Mouse (Mus musculus): ENCODE data around the gene Timeless.
"Not testable (repeated sequence)": the region's sequence is repeated elsewhere in the genome, so short reads cannot be mapped to it uniquely, and the experiment has no call there.

Gene Timeless

GRCm38 (mm10) chr10:128231697-128232419, at the start of gene Timeless:
Gene Timeless, plus strand, starts transcription at chr10:128232065.
- peak; percentile 83 to 90 for DNase-seq (ENCODE audit: low read depth in 2 of 2, low spot score in 2 of 2)

GRCm38 (mm10) chr10:128184296-128184695, 47.6 kb upstream of the Timeless start:
- no peak for DNase-seq (ENCODE audit: low read depth in 2 of 2, low spot score in 2 of 2)

- no peak for DNase-seq (ENCODE audit: low read depth in 2 of 2, low spot score in 2 of 2)
These were observed 46.5 kb upstream of the Timeless start for GRCm38 (mm10) chr10:128185277-128185940.

- DNase-seq (ENCODE audit: low read depth in 2 of 2, low spot score in 2 of 2) = peak; percentile 73 to 80
These were observed 45.9 kb upstream of the Timeless start for GRCm38 (mm10) chr10:128185959-128186358.

DNA sequence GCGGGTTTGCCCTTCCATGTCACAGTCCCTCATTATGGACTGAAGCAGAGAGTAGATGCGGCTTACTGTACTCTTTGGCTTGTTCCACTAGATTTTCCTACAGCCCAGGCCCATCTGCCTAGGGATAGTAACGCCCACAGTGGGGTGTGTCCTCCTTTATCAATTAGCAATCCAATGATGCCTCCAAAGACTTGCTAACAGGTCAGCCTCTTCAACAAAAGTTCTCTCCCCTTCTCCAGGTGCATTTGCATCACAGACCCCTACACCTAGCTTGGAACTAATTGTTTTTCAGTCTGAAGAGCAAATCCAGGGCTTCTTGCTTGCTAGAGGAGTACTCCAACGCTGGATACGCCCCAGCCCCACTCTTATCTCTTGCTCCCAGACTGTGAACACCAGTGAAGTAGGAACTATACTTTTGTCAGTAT, 44.7 kb upstream of the Timeless start:
- no peak for DNase-seq (ENCODE audit: low read depth in 2 of 2, low spot score in 2 of 2)

- DNase-seq (ENCODE audit: low read depth in 2 of 2, low spot score in 2 of 2) = peak; percentile 58 to 74
These were observed 43.5 kb upstream of the Timeless start for GRCm38 (mm10) chr10:128188242-128188877.

DNA sequence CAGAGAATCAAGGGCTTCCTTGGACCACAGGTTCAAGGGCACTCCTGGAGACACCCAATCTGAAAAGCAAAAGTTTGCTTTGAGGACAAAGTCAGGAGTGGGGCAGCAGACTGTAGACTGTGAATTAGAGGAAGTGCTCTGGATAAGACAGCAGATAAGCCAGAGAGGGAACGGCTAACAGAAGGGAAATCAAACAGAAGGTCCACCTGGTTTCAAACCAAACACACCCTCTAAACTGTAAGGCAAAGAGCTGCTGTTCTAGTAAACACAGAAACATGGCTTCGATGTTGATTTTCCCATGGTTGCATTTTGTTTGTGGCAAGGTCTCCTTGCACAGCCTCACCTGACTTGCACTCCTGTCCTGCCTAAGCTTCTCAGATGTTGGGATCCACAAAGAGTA, 40.4 kb upstream of the Timeless start:
- no peak for DNase-seq (ENCODE audit: low read depth in 2 of 2, low spot score in 2 of 2)

DNA sequence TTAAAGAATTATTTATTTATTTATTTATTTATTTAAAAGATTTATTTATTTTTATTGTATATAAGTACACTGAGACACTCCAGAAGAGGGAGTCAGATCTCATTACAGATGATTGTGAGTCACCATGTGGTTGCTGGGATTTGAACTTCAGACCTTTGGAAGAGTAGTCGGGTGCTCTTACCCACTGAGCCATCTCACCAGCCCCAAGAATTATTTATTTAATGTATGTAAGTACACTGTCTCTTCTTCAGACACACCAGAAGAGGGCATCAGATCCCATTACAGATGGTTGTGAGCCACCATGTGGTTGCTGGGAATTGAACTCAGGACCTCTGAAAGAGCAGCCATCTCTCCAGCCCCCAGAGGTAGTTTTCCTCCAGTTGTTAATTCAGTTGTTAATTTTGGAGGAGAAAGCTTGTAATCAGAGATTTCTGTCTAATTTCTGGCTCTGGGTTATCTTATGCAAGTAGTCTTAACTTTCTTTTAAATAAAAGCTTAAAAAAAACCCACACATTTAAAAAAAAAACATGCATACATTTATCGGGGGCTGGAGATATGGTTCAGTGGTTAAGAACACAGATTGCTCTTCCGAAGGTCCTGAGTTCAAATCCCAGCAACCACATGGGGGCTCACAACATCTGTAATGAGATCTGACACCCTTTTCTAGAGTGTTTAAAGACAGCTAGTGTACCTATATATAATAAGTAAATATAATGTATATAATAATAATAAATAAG, 39.7 kb upstream of the Timeless start:
- not testable (repeated sequence) for DNase-seq (ENCODE audit: low read depth in 2 of 2, low spot score in 2 of 2)

- no peak for DNase-seq (ENCODE audit: low read depth in 2 of 2, low spot score in 2 of 2)
These were observed 38.8 kb upstream of the Timeless start for GRCm38 (mm10) chr10:128193113-128193512.

DNA sequence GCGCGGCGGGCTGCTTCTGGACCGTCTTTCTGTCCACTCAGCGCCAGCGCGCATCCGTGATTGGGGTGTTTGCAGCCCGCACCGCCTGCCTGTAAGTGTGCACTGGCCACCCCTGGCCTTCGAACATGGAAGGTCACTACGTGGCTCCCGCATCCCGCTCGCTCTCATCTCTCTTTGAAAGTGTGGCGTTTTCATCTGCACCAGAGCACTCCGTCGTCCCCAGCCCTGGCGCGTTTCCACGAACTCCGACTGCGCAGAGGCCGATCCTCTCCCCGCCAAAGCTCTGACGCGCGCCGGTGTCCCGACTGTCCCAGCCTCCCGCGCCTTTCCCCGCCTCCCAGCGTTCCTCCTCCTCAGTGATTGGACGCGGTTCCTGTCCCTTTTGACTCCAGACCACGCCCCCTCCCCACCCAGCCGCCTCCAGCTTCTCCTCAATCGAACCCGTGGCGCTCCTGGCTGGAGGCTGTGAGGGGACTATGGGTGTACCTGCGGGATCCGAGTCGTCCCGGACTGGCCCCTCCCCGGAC, 37.8 kb upstream of the Timeless start, which contains the start of gene Gls2:
Gls2 (plus strand) TSS at position 434 of the 527 bp plus-strand sequence.
- peak; percentile 50 to 53 for DNase-seq (ENCODE audit: low read depth in 2 of 2, low spot score in 2 of 2)

DNA sequence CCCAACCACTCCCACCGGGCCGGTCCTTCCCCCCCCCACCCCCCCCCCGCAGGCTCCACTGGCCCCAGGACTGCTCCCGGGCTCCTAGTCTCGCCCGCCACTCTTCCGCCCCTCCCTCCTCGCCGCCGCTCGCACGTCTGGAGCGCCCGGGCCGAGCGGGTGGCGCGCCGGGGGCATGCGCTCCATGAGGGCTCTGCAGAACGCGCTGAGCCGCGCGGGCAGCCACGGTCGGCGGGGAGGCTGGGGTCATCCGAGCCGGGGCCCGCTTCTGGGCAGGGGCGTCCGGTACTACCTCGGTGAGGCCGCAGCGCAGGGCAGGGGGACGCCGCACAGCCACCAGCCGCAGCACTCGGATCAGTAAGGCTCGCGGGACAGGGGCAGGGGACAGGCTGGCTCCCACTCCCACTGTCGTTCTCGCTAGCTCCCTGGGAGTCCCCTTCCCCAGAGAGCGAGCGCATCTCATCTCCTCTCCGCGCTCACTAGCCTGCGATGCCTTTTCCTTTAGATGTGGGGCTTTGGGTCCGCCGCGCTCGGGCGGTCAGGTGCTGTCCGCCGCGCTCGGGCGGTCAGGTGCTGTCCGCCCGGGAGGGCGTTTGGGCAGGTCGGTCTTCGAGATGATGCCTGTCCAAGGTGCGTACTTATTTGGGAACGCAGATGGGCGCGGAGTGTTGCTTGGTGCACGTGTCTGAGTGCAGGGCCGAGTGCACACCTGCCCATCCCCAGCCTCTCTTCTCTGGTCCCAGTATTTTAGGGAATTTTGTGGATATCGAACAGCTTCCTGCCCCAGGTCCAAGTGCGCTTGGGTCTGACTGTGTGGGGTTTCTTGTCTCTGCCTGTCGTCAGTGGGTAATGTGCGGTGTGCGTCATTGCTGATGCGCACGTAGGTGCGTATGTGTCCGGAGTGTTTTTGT, 37.1 kb upstream of the Timeless start:
- peak in 1 of 2 experiments; percentile 10 for DNase-seq (ENCODE audit: low read depth in 2 of 2, low spot score in 2 of 2)

DNA sequence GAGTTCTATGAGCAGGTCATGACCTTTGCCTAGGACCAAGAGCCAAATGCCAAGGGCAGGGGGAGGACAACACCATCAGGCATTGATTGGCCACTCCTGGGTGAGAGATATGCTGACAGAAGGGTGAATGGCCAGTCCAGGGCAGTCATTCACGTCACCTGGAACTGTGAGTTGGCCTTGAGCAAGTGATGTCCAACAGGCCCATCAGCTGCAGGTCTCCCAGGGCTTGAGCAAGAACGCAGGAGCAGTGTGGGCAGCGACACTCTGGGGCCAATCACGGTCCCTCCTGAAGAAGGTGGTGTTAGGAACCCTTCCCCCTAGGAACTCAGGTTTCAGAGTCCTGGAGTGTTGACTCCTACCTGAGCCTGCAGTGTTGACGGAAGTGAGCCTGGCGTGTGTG, 30.0 kb upstream of the Timeless start:
- DNase-seq (ENCODE audit: low read depth in 2 of 2, low spot score in 2 of 2) = no peak

DNA sequence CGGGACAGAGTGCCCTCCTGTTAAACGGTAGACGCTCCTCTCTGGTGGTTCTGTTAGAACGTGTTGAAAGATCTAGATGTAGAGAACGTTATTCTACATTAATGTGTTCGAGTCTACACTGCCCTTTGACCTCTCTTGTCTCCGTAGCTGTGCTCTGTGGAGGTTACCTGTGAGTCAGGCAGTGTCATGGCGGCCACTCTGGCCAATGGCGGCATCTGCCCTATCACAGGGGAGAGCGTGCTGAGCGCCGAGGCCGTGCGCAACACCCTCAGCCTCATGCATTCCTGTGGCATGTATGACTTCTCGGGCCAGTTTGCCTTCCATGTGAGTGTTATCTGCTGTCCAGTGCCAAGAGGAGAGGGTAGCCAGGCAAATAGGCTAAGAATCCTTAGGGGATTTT, 26.9 kb upstream of the Timeless start:
- DNase-seq (ENCODE audit: low read depth in 2 of 2, low spot score in 2 of 2) = no peak

- DNase-seq (ENCODE audit: low read depth in 2 of 2, low spot score in 2 of 2) = no peak
These were observed 23.5 kb upstream of the Timeless start for GRCm38 (mm10) chr10:128208326-128208725.

DNA sequence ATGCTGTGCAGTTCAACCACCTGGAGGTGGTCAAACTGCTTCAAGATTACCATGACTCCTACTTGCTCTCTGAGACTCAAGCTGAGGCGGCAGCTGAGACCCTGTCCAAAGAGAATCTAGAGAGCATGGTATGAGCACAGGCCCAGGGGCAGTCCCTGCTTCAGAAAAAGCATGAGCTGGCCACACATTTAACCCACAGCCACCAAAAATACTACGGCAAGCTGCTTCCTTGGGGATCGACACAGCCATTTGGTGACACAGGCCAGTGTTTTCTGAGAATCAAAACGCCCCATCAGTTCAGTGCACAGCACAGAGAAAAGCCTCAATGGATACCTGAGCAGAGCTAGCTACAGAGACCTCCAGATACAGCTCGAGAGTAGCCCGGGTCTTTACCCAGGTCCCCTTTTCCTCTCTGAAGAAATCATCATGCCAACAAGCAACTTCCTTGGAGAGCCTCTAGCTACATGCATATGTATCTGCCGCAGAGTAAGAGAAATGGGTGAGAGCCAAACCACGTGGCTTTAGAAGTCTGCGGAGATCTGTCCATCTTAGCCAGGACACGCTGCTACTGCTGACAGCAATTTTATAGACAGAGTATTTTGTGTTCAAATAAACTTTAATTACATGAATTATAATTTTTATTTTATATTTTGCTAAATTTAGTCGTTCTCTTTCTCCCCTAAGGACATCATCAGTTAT, 22.4 kb upstream of the Timeless start:
- no peak for DNase-seq (ENCODE audit: low read depth in 2 of 2, low spot score in 2 of 2)

GRCm38 (mm10) chr10:128210131-128210530, 21.7 kb upstream of the Timeless start:
- DNase-seq (ENCODE audit: low read depth in 2 of 2, low spot score in 2 of 2) = no peak

DNA sequence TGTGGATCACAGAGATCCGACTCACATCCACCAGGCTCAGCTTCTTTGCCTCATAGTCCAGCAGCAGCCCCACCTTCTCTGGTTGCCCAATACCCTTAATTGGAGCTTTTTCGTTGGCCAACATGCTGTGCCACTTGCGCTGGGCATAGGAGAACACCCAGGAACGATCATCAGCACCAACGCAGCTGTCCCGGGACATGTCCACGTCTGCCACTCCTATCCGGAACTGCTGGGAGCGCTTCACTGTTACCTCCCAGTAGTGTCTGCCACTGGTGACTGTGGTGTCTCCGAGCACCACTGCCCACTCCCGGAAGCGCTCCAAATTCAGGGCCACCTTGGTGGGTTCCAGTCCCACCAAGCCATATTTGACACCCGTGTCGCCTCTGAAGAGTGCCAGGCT, 20.9 kb upstream of the Timeless start:
- DNase-seq (ENCODE audit: low read depth in 2 of 2, low spot score in 2 of 2) = no peak

- DNase-seq (ENCODE audit: low read depth in 2 of 2, low spot score in 2 of 2) = peak; percentile 81 to 87
These were observed 20.3 kb upstream of the Timeless start, which contains the start of gene Spryd4 for GRCm38 (mm10) chr10:128211390-128212108. Gene Spryd4, minus strand, starts transcription at chr10:128211807.

GRCm38 (mm10) chr10:128212148-128212547, 19.7 kb upstream of the Timeless start:
- DNase-seq (ENCODE audit: low read depth in 2 of 2, low spot score in 2 of 2) = no peak
